Mouse (Mus musculus): ENCODE measurements around the gene Mccc2. TPM values are rescaled to one million over a fixed set of nuclear protein-coding genes. Genes with fewer than 3 reads are reported as not detected.
A peak's percentile ranks its signal among the peaks of the same experiment; 100 is the strongest.

Gene Mccc2
- polyA plus RNA-seq, 1 experiment from 2014 or later = 55.1 TPM

DNA sequence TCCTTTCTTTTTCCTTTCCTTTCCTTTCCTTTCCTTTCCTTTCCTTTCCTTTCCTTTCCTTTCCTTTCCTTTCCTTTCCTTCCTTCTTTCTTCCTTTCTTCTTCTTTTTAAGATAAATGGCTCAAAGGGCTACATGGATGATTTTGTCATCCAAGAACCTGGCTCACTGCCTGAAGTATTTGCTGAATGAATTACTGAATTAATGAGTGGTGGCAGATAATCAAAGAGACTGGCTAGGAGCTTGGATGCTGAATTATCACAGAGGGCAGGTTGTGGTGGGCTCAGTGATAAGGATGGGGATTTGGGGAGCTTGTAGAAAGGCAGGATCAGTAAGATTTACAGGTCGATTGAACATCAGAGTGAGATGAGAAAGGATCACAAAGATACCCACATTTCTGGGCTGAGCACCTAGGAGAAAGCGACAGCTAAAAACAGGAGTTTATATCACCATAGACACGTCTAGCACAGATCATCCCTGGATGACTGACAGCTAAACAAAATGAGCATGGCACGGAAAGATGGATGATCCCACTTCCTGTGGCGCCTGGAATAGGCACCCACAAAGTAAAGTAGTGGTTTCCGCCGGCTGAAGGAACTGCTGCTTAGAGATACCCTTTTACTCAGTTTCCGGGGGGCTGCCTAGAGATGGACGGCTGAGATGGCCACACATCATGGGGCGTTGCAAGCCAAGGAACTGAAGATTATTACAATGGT, 76.7 kb downstream of the Mccc2 start:
- Histone ChIP-seq H3K27me3 (no peaks in the 10 kb centered on the region), H3K9ac (no peak overlapping the region), H3K36me3 (0 out of 2 replicates have a peak, but pooled peaks cover 3% of the 10 kb centered on the region), H3K4me3 (no peak overlapping the region), H3K9me3 (no peaks in the 10 kb centered on the region), H3K4me1 (peaks cover 6% of the 10 kb centered on the region; the same call in 1 of the 2 replicates), H3K27ac (no peak overlapping the region), H3K4me2 (replicated peaks) (no peak overlapping the region)
- ATAC-seq (ENCODE audit: insufficient number of reproducible peaks, insufficient read depth, low FRiP score, low TSS enrichment) = no peak
- WGBS = 83% methylated on average over 10 of the region's 10 CpGs

DNA sequence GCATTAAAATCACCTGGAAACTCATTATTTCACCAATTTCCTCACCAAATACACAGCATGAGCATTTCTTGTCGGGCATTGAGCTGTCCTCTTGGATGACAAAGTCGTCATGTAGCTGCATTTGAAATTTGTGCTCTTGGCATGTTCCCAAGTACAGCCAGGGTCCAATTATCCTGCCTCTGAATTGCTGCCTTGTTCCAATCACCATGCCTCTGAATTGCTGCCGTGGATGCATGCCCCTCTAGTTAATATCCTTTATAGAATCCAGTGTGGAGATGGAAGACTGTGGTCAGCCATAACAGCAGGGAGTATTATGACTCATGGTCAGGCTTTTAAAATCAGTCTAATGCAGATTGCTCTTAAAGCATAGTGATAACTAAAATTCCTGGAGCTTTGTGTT, 77.7 kb downstream of the Mccc2 start:
- H3K4me1 ChIP-seq = peaks cover 6% of the 10 kb centered on the region; the same call in 1 of the 2 replicates
- no peaks in the 10 kb centered on the region for H3K9me3 ChIP-seq
- ATAC-seq (ENCODE audit: insufficient number of reproducible peaks, insufficient read depth, low FRiP score, low TSS enrichment) = no peak
- H3K27ac ChIP-seq = no peak overlapping the region
- no peak overlapping the region for H3K4me2 ChIP-seq (replicated peaks)
- no peaks in the 10 kb centered on the region for H3K36me3 ChIP-seq
- no peak overlapping the region for H3K4me3 ChIP-seq
- WGBS = 45% methylated on average over 3 of the region's 3 CpGs
- no peaks in the 10 kb centered on the region for H3K27me3 ChIP-seq
- no peak overlapping the region for H3K9ac ChIP-seq

DNA sequence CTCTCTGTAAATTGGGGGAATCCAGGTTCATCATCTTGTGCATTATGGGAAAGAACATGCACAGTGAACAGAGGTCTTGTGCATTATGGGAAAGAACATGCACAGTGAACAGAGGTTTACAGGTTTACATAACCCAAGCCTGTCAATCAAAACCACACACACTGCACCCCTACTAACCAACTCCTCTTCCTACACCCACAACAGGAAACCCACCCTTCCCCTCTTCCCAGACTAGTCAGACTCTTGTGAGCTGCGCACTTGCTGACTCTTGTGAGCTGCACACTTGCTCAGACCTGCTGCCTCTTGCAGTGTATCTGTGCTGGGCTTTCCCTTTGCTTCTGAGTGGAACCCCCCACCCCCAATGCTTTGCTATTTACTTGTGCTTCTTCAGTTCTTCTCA, 83.0 kb downstream of the Mccc2 start:
- H3K4me1 ChIP-seq = no peaks in the 10 kb centered on the region
- H3K9me3 ChIP-seq = no peaks in the 10 kb centered on the region
- WGBS = 74% methylated on average over 1 of the region's 1 CpGs
- H3K9ac ChIP-seq = no peak overlapping the region
- no peak for ATAC-seq (ENCODE audit: insufficient number of reproducible peaks, insufficient read depth, low FRiP score, low TSS enrichment)
- no peak overlapping the region for H3K4me2 ChIP-seq (replicated peaks)
- H3K4me3 ChIP-seq = no peak overlapping the region
- no peaks in the 10 kb centered on the region for H3K36me3 ChIP-seq
- H3K27me3 ChIP-seq = no peaks in the 10 kb centered on the region
- H3K27ac ChIP-seq = no peak overlapping the region

DNA sequence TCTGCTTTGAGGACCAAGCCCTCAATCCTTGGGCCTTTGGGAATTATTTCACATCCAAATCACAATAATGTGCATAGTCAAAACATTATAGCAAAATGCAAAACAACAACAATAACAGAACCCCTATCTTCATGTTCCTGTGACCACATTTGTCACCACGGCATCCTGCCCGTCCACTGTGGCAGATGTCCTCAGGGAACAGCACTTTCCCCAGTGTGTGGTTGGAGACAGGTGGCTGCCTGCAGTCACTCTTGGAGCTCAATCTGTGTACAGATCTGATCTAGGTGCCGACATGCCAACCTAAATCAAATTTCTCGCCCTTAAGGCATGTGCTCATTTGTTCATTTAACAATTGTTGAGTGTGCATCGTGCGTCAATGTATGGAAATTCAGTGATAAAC, 83.9 kb downstream of the Mccc2 start:
- H3K27ac ChIP-seq = no peak overlapping the region
- no peaks in the 10 kb centered on the region for H3K36me3 ChIP-seq
- no peak for ATAC-seq (ENCODE audit: insufficient number of reproducible peaks, insufficient read depth, low FRiP score, low TSS enrichment)
- H3K9ac ChIP-seq = no peak overlapping the region
- WGBS = 85% methylated on average over 6 of the region's 6 CpGs
- no peak overlapping the region for H3K4me3 ChIP-seq
- H3K9me3 ChIP-seq = no peaks in the 10 kb centered on the region
- no peaks in the 10 kb centered on the region for H3K4me1 ChIP-seq
- H3K27me3 ChIP-seq = no peaks in the 10 kb centered on the region
- no peak overlapping the region for H3K4me2 ChIP-seq (replicated peaks)

- Histone ChIP-seq H3K27ac (no peak overlapping the region), H3K27me3 (no peaks in the 10 kb centered on the region), H3K9me3 (no peaks in the 10 kb centered on the region), H3K4me3 (no peak overlapping the region), H3K36me3 (no peaks in the 10 kb centered on the region), H3K4me2 (replicated peaks) (no peak overlapping the region), H3K4me1 (no peaks in the 10 kb centered on the region), H3K9ac (no peak overlapping the region)
- ATAC-seq (ENCODE audit: insufficient number of reproducible peaks, insufficient read depth, low FRiP score, low TSS enrichment) = no peak
- 78% methylated on average over 5 of the region's 5 CpGs for WGBS
These were observed 89.2 kb downstream of the Mccc2 start for GRCm38 (mm10) chr13:99926249-99926648.

GRCm38 (mm10) chr13:99915632-99916031, 99.8 kb downstream of the Mccc2 start:
- Histone ChIP-seq H3K36me3 (no peaks in the 10 kb centered on the region), H3K9me3 (no peaks in the 10 kb centered on the region), H3K9ac (no peak overlapping the region), H3K4me3 (no peak overlapping the region), H3K4me2 (replicated peaks) (no peak overlapping the region), H3K4me1 (no peaks in the 10 kb centered on the region), H3K27ac (no peak overlapping the region), H3K27me3 (no peaks in the 10 kb centered on the region)
- WGBS = 82% methylated on average over 5 of the region's 5 CpGs
- no peak for ATAC-seq (ENCODE audit: insufficient number of reproducible peaks, insufficient read depth, low FRiP score, low TSS enrichment)

DNA sequence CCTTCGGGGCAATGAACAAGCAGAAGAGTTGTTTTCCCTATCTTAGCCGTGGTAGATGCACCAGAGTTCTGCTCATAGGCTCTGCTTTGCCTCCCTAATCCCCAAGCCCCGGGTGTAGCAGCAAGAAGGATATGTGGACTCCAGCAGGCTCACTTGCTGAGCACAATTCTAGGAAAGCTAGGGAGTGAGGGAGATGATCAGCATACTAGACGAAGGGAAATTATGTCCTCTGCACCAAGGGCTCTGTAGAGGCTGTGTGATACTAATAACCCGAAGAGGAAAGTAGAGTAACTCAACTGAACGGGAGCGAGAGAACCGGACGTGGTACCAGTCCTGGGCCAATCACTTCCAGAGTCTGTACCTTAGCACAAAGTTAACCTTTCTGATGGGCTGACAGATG, 114.5 kb downstream of the Mccc2 start, which contains the start of gene Cartpt:
Cartpt (minus strand) TSS at position 127 of the 400 bp plus-strand sequence.
- H3K9ac ChIP-seq = no peak within 1 kb of the TSS
- peaks cover 44% of the 10 kb centered on the region for H3K27me3 ChIP-seq

GRCm38 (mm10) chr13:99900557-99900892, 114.9 kb downstream of the Mccc2 start:
- Histone ChIP-seq H3K4me2 (replicated peaks) (peak overlapping the region; percentile 47), H3K27me3 (peaks cover 44% of the 10 kb centered on the region), H3K9ac (no peak overlapping the region), H3K9me3 (no peaks in the 10 kb centered on the region), H3K36me3 (no peaks in the 10 kb centered on the region), H3K4me1 (peaks cover 7% of the 10 kb centered on the region), H3K4me3 (peak overlapping the region; percentile 22), H3K27ac (no peak overlapping the region)
- WGBS = under 1% methylated on average over 30 of the region's 30 CpGs
- ATAC-seq (ENCODE audit: insufficient number of reproducible peaks, insufficient read depth, low FRiP score, low TSS enrichment) = no peak; the same call in 1 of the 2 replicates

More for the DNA sequence above, 114.5 kb downstream of the Mccc2 start, which contains the start of gene Cartpt:
- no peak within 1 kb of the TSS for H3K27ac ChIP-seq
- H3K36me3 ChIP-seq = no peaks in the 10 kb centered on the region
- no peak for ATAC-seq (ENCODE audit: insufficient number of reproducible peaks, insufficient read depth, low FRiP score, low TSS enrichment)
- H3K9me3 ChIP-seq = no peaks in the 10 kb centered on the region
- H3K4me3 ChIP-seq = peak within 1 kb of the TSS; percentile 22
- peak within 1 kb of the TSS; percentile 47 for H3K4me2 ChIP-seq (replicated peaks)
- 39% methylated on average over 9 of the region's 9 CpGs for WGBS
- H3K4me1 ChIP-seq = peaks cover 7% of the 10 kb centered on the region

- peaks cover 44% of the 10 kb centered on the region for H3K27me3 ChIP-seq
- H3K9ac ChIP-seq = no peak overlapping the region
These were observed 115.5 kb downstream of the Mccc2 start for GRCm38 (mm10) chr13:99899670-99900556.

DNA sequence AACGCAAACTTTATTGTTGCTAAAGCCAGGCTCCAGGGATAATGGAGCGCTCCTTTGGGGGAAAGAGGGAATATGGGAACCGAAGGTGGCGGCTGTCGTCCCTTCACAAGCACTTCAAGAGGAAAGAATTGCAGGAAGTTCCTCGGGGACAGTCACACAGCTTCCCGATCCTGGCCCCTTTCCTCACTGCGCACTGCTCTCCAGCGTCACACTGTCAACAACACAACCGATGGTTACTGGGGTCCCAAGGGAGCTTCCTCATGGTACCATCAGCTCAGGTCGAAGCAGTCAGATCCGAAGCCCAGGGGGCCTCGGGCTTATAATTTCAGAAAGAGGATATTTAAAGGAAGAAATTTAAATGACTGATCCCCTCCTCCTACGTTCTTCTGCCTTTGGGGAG, 116.6 kb downstream of the Mccc2 start:
- H3K27me3 ChIP-seq = peaks cover 44% of the 10 kb centered on the region
- H3K4me1 ChIP-seq = peaks cover 7% of the 10 kb centered on the region
- no peak overlapping the region for H3K4me3 ChIP-seq
- no peak for ATAC-seq (ENCODE audit: insufficient number of reproducible peaks, insufficient read depth, low FRiP score, low TSS enrichment)
- no peak overlapping the region for H3K4me2 ChIP-seq (replicated peaks)
- no peak overlapping the region for H3K27ac ChIP-seq
- no peaks in the 10 kb centered on the region for H3K36me3 ChIP-seq
- WGBS = 24% methylated on average over 14 of the region's 14 CpGs
- H3K9me3 ChIP-seq = no peaks in the 10 kb centered on the region
- no peak overlapping the region for H3K9ac ChIP-seq

More at GRCm38 (mm10) chr13:99899670-99900556, 115.5 kb downstream of the Mccc2 start:
- Histone ChIP-seq H3K36me3 (no peaks in the 10 kb centered on the region), H3K4me3 (peak overlapping the region; percentile 22), H3K4me1 (peaks cover 7% of the 10 kb centered on the region), H3K9me3 (no peaks in the 10 kb centered on the region), H3K27ac (no peak overlapping the region), H3K4me2 (replicated peaks) (peak overlapping the region; percentile 47)
- no peak for ATAC-seq (ENCODE audit: insufficient number of reproducible peaks, insufficient read depth, low FRiP score, low TSS enrichment)
- WGBS = 7% methylated on average over 38 of the region's 38 CpGs
